Mouse (Mus musculus) liver, adult 2 months (tissue): ENCODE measurements around the gene Parp1. TPM values are rescaled to one million over a fixed set of nuclear protein-coding genes. Genes with fewer than 3 reads are reported as not detected.

Experiments used
- DNase-seq: peaks from one replicate; pipeline ENCODE4 v3.0.0-alpha.2; 2011; ENCODE audit warnings: low read depth, low spot score; ENCODE audit errors: extremely low read depth
- H3K27ac ChIP-seq: fragments of 200-500 bp; replicated peaks from 2 replicates; pipeline ENCODE4 v1.5.1; 2012; ENCODE audit warnings: low read depth, mild to moderate bottlenecking, control low read depth, inconsistent platforms, low read length; ENCODE audit not compliant: insufficient read depth
- H3K27me3 ChIP-seq: fragments of 200-500 bp; 2 replicates; pipeline ENCODE4 v1.6.1; 2012; ENCODE audit warnings: mild to moderate bottlenecking, moderate library complexity, low read length, inconsistent platforms; ENCODE audit not compliant: control insufficient read depth, insufficient read depth
- H3K36me3 ChIP-seq: fragments of 200-500 bp; 2 replicates; pipeline ENCODE4 v1.6.1; 2012; ENCODE audit warnings: low read length, inconsistent platforms; ENCODE audit not compliant: control insufficient read depth, insufficient read depth
- H3K4me1 ChIP-seq: fragments of 200-500 bp; 2 replicates; pipeline ENCODE4 v1.6.1; 2011; ENCODE audit warnings: low read length; ENCODE audit not compliant: control insufficient read depth, insufficient read depth
- H3K4me3 ChIP-seq: fragments of 200-500 bp; 2 replicates; pipeline ENCODE4 v1.5.1; 2011; ENCODE audit warnings: low read depth, mild to moderate bottlenecking, control low read depth, low read length, moderate library complexity; ENCODE audit not compliant: insufficient read depth
- H3K79me2 ChIP-seq: fragments of 200-500 bp; 2 replicates; pipeline ENCODE4 v1.6.1; 2012; ENCODE audit warnings: inconsistent platforms, mild to moderate bottlenecking, low read length, moderate library complexity; ENCODE audit not compliant: control insufficient read depth, insufficient read depth
- H3K9ac ChIP-seq: fragments of 200-500 bp; 2 replicates; pipeline ENCODE4 v1.6.1; 2012; ENCODE audit warnings: low read depth, mild to moderate bottlenecking, control low read depth, inconsistent platforms, low read length
- CTCF ChIP-seq: fragments of 200-500 bp; IDR thresholded peaks from 2 replicates; pipeline ENCODE4 v1.5.1; 2011; ENCODE audit warnings: low read depth, low read length, control low read depth
- POLR2A ChIP-seq: fragments of 200-500 bp; IDR thresholded peaks from 2 replicates; pipeline ENCODE4 v1.6.1; 2011; ENCODE audit warnings: low read length, control low read depth; ENCODE audit not compliant: insufficient read depth; ENCODE audit errors: extremely low read depth
- WGBS: fragments of 180-500 bp; shearing (Covaris S2); methylation state at CpG from one replicate; pipeline ENCODE4 v1.1.7; 2018; 5-methylcytosine and 5-hydroxymethylcytosine counted together
- polyA plus RNA-seq: library from polyadenylated mRNA; depleted of rRNA; stranded (reverse); fragments of >200 nt; gene quantifications from 2 replicates; pipeline ENCODE4 v1.2.3, GENCODE M21; 2012
- total RNA-seq: library from RNA; depleted of rRNA; stranded (reverse); fragments of >200 nt; gene quantifications from 2 replicates; pipeline ENCODE4 v1.2.3, GENCODE M21; 2014

The Parp1 gene
- total and polyA plus RNA-seq, 2 experiments: 14.6 to 25.4 TPM

- Histone ChIP-seq H3K27me3 (no peaks in the 10 kb centered on the region), H3K9ac (no peak overlapping the region), H3K27ac (no peak overlapping the region), H3K36me3 (no peaks in the 10 kb centered on the region), H3K4me1 (no peaks in the 10 kb centered on the region), H3K4me3 (no peak overlapping the region), H3K79me2 (no peaks in the 10 kb centered on the region)
- DNase-seq: no peak
- 82% methylated on average over 3 of the region's 3 CpGs for WGBS
- TF ChIP-seq POLR2A (no peak), CTCF (no peak)
Measured at GRCm38 (mm10) chr1:180542712-180543371, 25.9 kb upstream of the Parp1 start.

GRCm38 (mm10) chr1:180545918-180546545 lies 22.7 kb upstream of the Parp1 start:
- WGBS: 89% methylated on average over 4 of the region's 4 CpGs
- H3K27ac ChIP-seq: no peak overlapping the region
- TF ChIP-seq CTCF (no peak), POLR2A (no peak)
- no peaks in the 10 kb centered on the region for H3K79me2 ChIP-seq
- H3K9ac ChIP-seq: no peak overlapping the region
- H3K36me3 ChIP-seq: no peaks in the 10 kb centered on the region
- 0 out of 2 replicates have a peak, but pooled peaks cover 5% of the 10 kb centered on the region for H3K27me3 ChIP-seq
- H3K4me1 ChIP-seq: no peaks in the 10 kb centered on the region
- DNase-seq: no peak
- no peak overlapping the region for H3K4me3 ChIP-seq

GRCm38 (mm10) chr1:180546798-180547750 lies 21.6 kb upstream of the Parp1 start:
- H3K27me3 ChIP-seq: 0 out of 2 replicates have a peak, but pooled peaks cover 5% of the 10 kb centered on the region
- no peak for TF ChIP-seq POLR2A
- no peak for TF ChIP-seq CTCF
- no peaks in the 10 kb centered on the region for H3K36me3 ChIP-seq
- no peak overlapping the region for H3K27ac ChIP-seq
- no peak overlapping the region for H3K4me3 ChIP-seq
- no peaks in the 10 kb centered on the region for H3K4me1 ChIP-seq
- 61% methylated on average over 13 of the region's 13 CpGs for WGBS
- DNase-seq: no peak
- H3K9ac ChIP-seq: no peak overlapping the region
- no peaks in the 10 kb centered on the region for H3K79me2 ChIP-seq

GRCm38 (mm10) chr1:180547751-180548669 lies 20.7 kb upstream of the Parp1 start:
- Histone ChIP-seq H3K4me1 (no peaks in the 10 kb centered on the region), H3K79me2 (no peaks in the 10 kb centered on the region), H3K27ac (no peak overlapping the region), H3K27me3 (0 out of 2 replicates have a peak, but pooled peaks cover 5% of the 10 kb centered on the region), H3K36me3 (no peaks in the 10 kb centered on the region), H3K9ac (no peak overlapping the region), H3K4me3 (no peak overlapping the region)
- 8% methylated on average over 16 of the region's 16 CpGs for WGBS
- TF ChIP-seq POLR2A: no peak
- no peak for TF ChIP-seq CTCF
- no peak for DNase-seq
